Mouse (Mus musculus) hindbrain, postnatal 0 days (tissue): ENCODE results near the gene Cd34. TPM values are rescaled to one million over a fixed set of nuclear protein-coding genes. Genes with fewer than 3 reads are reported as not detected.

Source experiments
- ATAC-seq: fragments of 200-750 bp; cut with Nextera tagmentation; 2 replicates; pipeline ENCODE4 v1.8.0; 2017; ENCODE audit warnings: mild to moderate bottlenecking, moderate TSS enrichment, moderate library complexity
- DNase-seq: peaks from one replicate; pipeline ENCODE4 v3.0.0-alpha.2; 2015; ENCODE audit warnings: low spot score
- H3K27ac ChIP-seq: fragments of 300-500 bp; sonication (generic); 2 replicates; pipeline ENCODE4 v1.5.1; 2014; ENCODE audit warnings: mild to moderate bottlenecking
- H3K27me3 ChIP-seq: fragments of 300-500 bp; sonication (generic); 2 replicates; pipeline ENCODE4 v1.6.1; 2014; ENCODE audit warnings: low read length, mixed read lengths; ENCODE audit not compliant: insufficient read depth
- H3K36me3 ChIP-seq: fragments of 300-500 bp; sonication (generic); 2 replicates; pipeline ENCODE4 v1.6.1; 2014; ENCODE audit warnings: low read length, mixed read lengths; ENCODE audit not compliant: insufficient read depth
- H3K4me1 ChIP-seq: fragments of 300-500 bp; sonication (generic); 2 replicates; pipeline ENCODE4 v1.6.1; 2014; ENCODE audit warnings: antibody characterized with exemption, low read length, mixed read lengths; ENCODE audit not compliant: insufficient read depth
- H3K4me2 ChIP-seq: fragments of 300-500 bp; sonication (generic); 2 replicates; pipeline ENCODE4 v1.6.1; 2014; ENCODE audit warnings: low read depth, mild to moderate bottlenecking, low read length, moderate library complexity, mixed read lengths
- H3K4me3 ChIP-seq: fragments of 300-500 bp; sonication (generic); 2 replicates; pipeline ENCODE4 v1.5.1; 2014; ENCODE audit warnings: low read length
- H3K9ac ChIP-seq: fragments of 300-500 bp; sonication (generic); replicated peaks from 2 replicates; pipeline ENCODE4 v1.6.1; 2014; ENCODE audit warnings: mild to moderate bottlenecking, low read length, moderate library complexity, mixed read lengths
- H3K9me3 ChIP-seq: fragments of 300-500 bp; sonication (generic); 2 replicates; pipeline ENCODE4 v1.6.1; 2016; ENCODE audit warnings: low read length, mixed read lengths
- CTCF ChIP-seq: IDR thresholded peaks from 2 replicates; pipeline ENCODE4 v1.5.1; 2016; ENCODE audit warnings: antibody characterized with exemption, control low read depth, low read depth
- WGBS: fragments of 180-500 bp; shearing (Covaris S2); extraction: QIAGEN DNeasy Blood & Tissue Kit; methylation state at CpG from one replicate; pipeline ENCODE4 v1.1.7; 2014; 5-methylcytosine and 5-hydroxymethylcytosine counted together
- polyA plus RNA-seq: library from polyadenylated mRNA; unstranded; fragments of >200 nt; fragmentation: Nextera tagmentation; extraction: Ambion mirVana; gene quantifications from 2 replicates; pipeline ENCODE4 v1.2.1, GENCODE M21; 2015
- total RNA-seq: library from RNA; depleted of rRNA; stranded (reverse); fragments of >200 nt; gene quantifications from 2 replicates; pipeline ENCODE4 v1.2.3, GENCODE M21; 2014

Gene Cd34
- total and polyA plus RNA-seq, 2 experiments from 2014 or later = 21.6 to 23.5 TPM

GRCm38 (mm10) chr1:194927887-194928286 lies 10.7 kb upstream of the Cd34 start:
- no peaks in the 10 kb centered on the region for H3K36me3 ChIP-seq
- H3K27me3 ChIP-seq = no peaks in the 10 kb centered on the region
- H3K27ac ChIP-seq = no peak overlapping the region
- TF ChIP-seq CTCF = no peak
- 70% methylated on average over 3 of the region's 3 CpGs for WGBS
- H3K9ac ChIP-seq = no peak overlapping the region
- H3K4me3 ChIP-seq = no peak overlapping the region
- ATAC-seq = no peak
- no peaks in the 10 kb centered on the region for H3K4me1 ChIP-seq
- no peak for DNase-seq
- no peak overlapping the region for H3K4me2 ChIP-seq
- H3K9me3 ChIP-seq = no peaks in the 10 kb centered on the region

- Histone ChIP-seq H3K36me3 (no peaks in the 10 kb centered on the region), H3K4me1 (no peaks in the 10 kb centered on the region), H3K4me2 (no peak overlapping the region), H3K9ac (no peak overlapping the region), H3K4me3 (no peak overlapping the region), H3K27me3 (no peaks in the 10 kb centered on the region), H3K9me3 (no peaks in the 10 kb centered on the region), H3K27ac (no peak overlapping the region)
- DNase-seq (peak; percentile 8), ATAC-seq (no peak)
- 64% methylated on average over 2 of the region's 2 CpGs for WGBS
- no peak for TF ChIP-seq CTCF
Observed at GRCm38 (mm10) chr1:194929275-194929971, 9.2 kb upstream of the Cd34 start.

- Histone ChIP-seq H3K27ac (no peak overlapping the region), H3K27me3 (no peaks in the 10 kb centered on the region), H3K36me3 (no peaks in the 10 kb centered on the region), H3K4me3 (no peak overlapping the region), H3K9ac (no peak overlapping the region), H3K4me2 (no peak overlapping the region), H3K9me3 (no peaks in the 10 kb centered on the region), H3K4me1 (no peaks in the 10 kb centered on the region)
- ATAC-seq (peak; percentile 32; the same call in 1 of the 2 replicates), DNase-seq (peak; percentile 9)
- TF ChIP-seq CTCF = no peak
- 33% methylated on average over 1 of the region's 1 CpGs for WGBS
Observed at GRCm38 (mm10) chr1:194929972-194930355, 8.7 kb upstream of the Cd34 start.

GRCm38 (mm10) chr1:194930706-194931105 lies 7.9 kb upstream of the Cd34 start:
- TF ChIP-seq CTCF = no peak
- ATAC-seq = no peak
- H3K4me3 ChIP-seq = no peak overlapping the region

GRCm38 (mm10) chr1:194935351-194935750 lies 3.3 kb upstream of the Cd34 start:
- no peak for DNase-seq
- Histone ChIP-seq H3K9ac (no peak overlapping the region), H3K9me3 (no peaks in the 10 kb centered on the region), H3K4me3 (no peak overlapping the region), H3K36me3 (no peaks in the 10 kb centered on the region), H3K27ac (no peak overlapping the region), H3K4me1 (peaks cover 4% of the 10 kb centered on the region; the same call in 1 of the 2 replicates), H3K4me2 (no peak overlapping the region), H3K27me3 (peaks cover 3% of the 10 kb centered on the region; the same call in 1 of the 2 replicates)
- ATAC-seq = no peak
- TF ChIP-seq CTCF = no peak
- 58% methylated on average over 1 of the region's 1 CpGs for WGBS

More at GRCm38 (mm10) chr1:194930706-194931105, 7.9 kb upstream of the Cd34 start:
- Histone ChIP-seq H3K9me3 (no peaks in the 10 kb centered on the region), H3K36me3 (no peaks in the 10 kb centered on the region), H3K4me2 (no peak overlapping the region), H3K27me3 (no peaks in the 10 kb centered on the region), H3K27ac (no peak overlapping the region), H3K9ac (no peak overlapping the region), H3K4me1 (no peaks in the 10 kb centered on the region)
- no peak for DNase-seq

GRCm38 (mm10) chr1:194941528-194941927 lies 2.9 kb downstream of the Cd34 start:
- no peak for ATAC-seq
- H3K36me3 ChIP-seq = no peaks in the 10 kb centered on the region
- no peak overlapping the region for H3K27ac ChIP-seq

GRCm38 (mm10) chr1:194942912-194943311 lies 4.3 kb downstream of the Cd34 start:
- TF ChIP-seq CTCF = no peak

More at GRCm38 (mm10) chr1:194941528-194941927, 2.9 kb downstream of the Cd34 start:
- no peak overlapping the region for H3K4me2 ChIP-seq
- peaks cover 3% of the 10 kb centered on the region; the same call in 1 of the 2 replicates for H3K27me3 ChIP-seq
- H3K9ac ChIP-seq = no peak overlapping the region
- TF ChIP-seq CTCF = no peak
- H3K4me1 ChIP-seq = peaks cover 4% of the 10 kb centered on the region; the same call in 1 of the 2 replicates
- H3K4me3 ChIP-seq = no peak overlapping the region
- no peak for DNase-seq
- H3K9me3 ChIP-seq = no peaks in the 10 kb centered on the region

More at GRCm38 (mm10) chr1:194942912-194943311, 4.3 kb downstream of the Cd34 start:
- Histone ChIP-seq H3K9me3 (no peaks in the 10 kb centered on the region), H3K27me3 (peaks cover 3% of the 10 kb centered on the region; the same call in 1 of the 2 replicates), H3K4me3 (no peak overlapping the region), H3K4me2 (no peak overlapping the region), H3K36me3 (no peaks in the 10 kb centered on the region), H3K4me1 (peaks cover 4% of the 10 kb centered on the region; the same call in 1 of the 2 replicates), H3K27ac (no peak overlapping the region), H3K9ac (no peak overlapping the region)
- ATAC-seq (no peak), DNase-seq (no peak)
